Mouse (Mus musculus) intestine, embryonic 16.5 days (tissue): ENCODE measurements around the gene Ces2f. TPM values are rescaled to one million over a fixed set of nuclear protein-coding genes. Genes with fewer than 3 reads are reported as not detected.

ENCODE experiments used
- ATAC-seq: fragments of 200-750 bp; cut with Nextera tagmentation; 2 replicates; pipeline ENCODE4 v1.8.0; 2017; ENCODE audit warnings: moderate TSS enrichment, moderate library complexity
- H3K27ac ChIP-seq: fragments of 300-500 bp; sonication (generic); 2 replicates; pipeline ENCODE4 v1.5.1; 2014; ENCODE audit warnings: mild to moderate bottlenecking, low read length
- H3K27me3 ChIP-seq: fragments of 300-500 bp; sonication (generic); replicated peaks from 2 replicates; pipeline ENCODE4 v1.6.1; 2014; ENCODE audit warnings: low read length, control low read depth, mixed read lengths; ENCODE audit not compliant: control insufficient read depth, insufficient read depth
- H3K36me3 ChIP-seq: fragments of 300-500 bp; sonication (generic); 2 replicates; pipeline ENCODE4 v1.6.1; 2014; ENCODE audit warnings: low read length, control low read depth; ENCODE audit not compliant: control insufficient read depth, insufficient read depth
- H3K4me1 ChIP-seq: fragments of 300-500 bp; sonication (generic); 2 replicates; pipeline ENCODE4 v1.6.1; 2014; ENCODE audit warnings: low read length, control low read depth, mixed read lengths; ENCODE audit not compliant: control insufficient read depth, insufficient read depth
- H3K4me2 ChIP-seq: fragments of 300-500 bp; sonication (generic); 2 replicates; pipeline ENCODE4 v1.6.1; 2014; ENCODE audit warnings: low read depth, low read length, control low read depth
- H3K4me3 ChIP-seq: fragments of 300-500 bp; sonication (generic); 2 replicates; pipeline ENCODE4 v1.5.1; 2014; ENCODE audit warnings: mild to moderate bottlenecking, low read length
- H3K9ac ChIP-seq: fragments of 300-500 bp; sonication (generic); 2 replicates; pipeline ENCODE4 v1.6.1; 2014; ENCODE audit warnings: low read depth, low read length
- H3K9me3 ChIP-seq: fragments of 300-500 bp; sonication (generic); 2 replicates; pipeline ENCODE4 v1.6.1; 2016; ENCODE audit warnings: low read length, control low read depth; ENCODE audit not compliant: control insufficient read depth
- WGBS: fragments of 180-500 bp; shearing (Covaris S2); extraction: QIAGEN DNeasy Blood & Tissue Kit; methylation state at CpG from one replicate; pipeline ENCODE4 v1.1.7; 2014; 5-methylcytosine and 5-hydroxymethylcytosine counted together
- polyA plus RNA-seq: library from polyadenylated mRNA; unstranded; fragments of >200 nt; fragmentation: Nextera tagmentation; extraction: Ambion mirVana; gene quantifications from 2 replicates; pipeline ENCODE4 v1.2.1, GENCODE M21; 2015

Ces2f gene
- polyA plus RNA-seq, 1 experiment from 2014 or later: not detected

DNA sequence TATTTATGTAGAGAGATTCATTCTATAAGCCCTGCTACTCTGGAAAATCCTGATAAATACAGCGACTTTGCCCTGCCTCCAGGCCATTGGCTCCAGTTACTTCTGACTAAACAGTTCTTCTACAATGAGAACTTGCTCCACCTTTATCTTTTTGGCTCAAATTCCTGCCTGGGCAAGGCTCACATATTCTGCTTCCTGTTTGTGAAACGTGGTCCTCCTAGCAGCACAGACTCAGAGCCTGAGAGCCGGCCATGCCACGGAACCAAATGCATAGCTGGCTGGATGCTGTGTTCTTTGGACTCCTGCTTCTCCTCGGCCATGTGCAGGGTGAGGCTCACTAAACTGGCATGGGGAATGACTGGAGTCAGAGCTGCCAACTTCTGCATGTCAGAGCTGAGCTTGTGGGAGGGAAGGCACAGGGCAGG, 14.4 kb downstream of the Ces2f start, which contains the start of gene Ces2g:
Gene Ces2g (plus strand): TSS at position 182 of the 425 bp plus-strand sequence.
- Histone ChIP-seq H3K9me3 (no peaks in the 10 kb centered on the region), H3K4me2 (no peak within 1 kb of the TSS), H3K4me1 (no peaks in the 10 kb centered on the region), H3K4me3 (no peak within 1 kb of the TSS), H3K27me3 (no peaks in the 10 kb centered on the region), H3K9ac (no peak within 1 kb of the TSS), H3K27ac (no peak within 1 kb of the TSS), H3K36me3 (no peaks in the 10 kb centered on the region)
- no peak for ATAC-seq
- WGBS: 59% methylated on average over 5 of the region's 5 CpGs

DNA sequence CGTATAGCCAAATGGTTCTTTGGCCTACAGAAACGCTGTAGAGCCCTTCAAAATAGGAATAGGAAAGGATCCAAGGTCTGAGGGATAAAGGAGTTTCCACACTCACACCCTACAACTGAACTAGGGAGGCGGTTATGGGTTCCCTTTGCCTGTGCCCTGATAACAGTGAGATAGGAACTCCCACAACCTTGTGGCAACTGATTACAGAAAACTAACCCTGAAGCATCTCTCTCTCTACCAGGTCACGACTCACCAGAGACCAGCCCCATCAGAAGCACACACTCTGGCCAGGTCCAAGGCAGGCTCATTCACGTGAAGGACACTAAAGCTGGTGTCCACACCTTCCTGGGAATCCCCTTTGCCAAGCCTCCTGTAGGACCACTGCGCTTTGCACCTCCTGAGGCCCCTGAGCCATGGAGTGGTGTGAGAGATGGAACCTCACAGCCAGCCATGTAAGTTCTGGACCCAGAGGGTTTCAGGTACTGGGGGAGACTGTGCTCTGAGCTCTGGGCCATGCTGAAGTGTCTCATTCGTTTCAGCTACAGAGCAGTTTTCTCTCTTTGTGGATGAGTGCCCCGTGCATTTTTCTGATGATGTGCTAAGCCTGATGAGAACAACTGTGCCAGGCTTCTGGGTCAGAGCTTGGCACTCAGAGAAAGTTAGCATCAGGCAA, 15.2 kb downstream of the Ces2f start:
- peak; percentile 78 for ATAC-seq
- H3K9me3 ChIP-seq: no peaks in the 10 kb centered on the region
- no peaks in the 10 kb centered on the region for H3K27me3 ChIP-seq
- no peak overlapping the region for H3K4me2 ChIP-seq
- H3K9ac ChIP-seq: no peak overlapping the region
- H3K27ac ChIP-seq: no peak overlapping the region
- H3K36me3 ChIP-seq: no peaks in the 10 kb centered on the region
- no peak overlapping the region for H3K4me3 ChIP-seq
- H3K4me1 ChIP-seq: no peaks in the 10 kb centered on the region
- WGBS: 77% methylated on average over 8 of the region's 8 CpGs

DNA sequence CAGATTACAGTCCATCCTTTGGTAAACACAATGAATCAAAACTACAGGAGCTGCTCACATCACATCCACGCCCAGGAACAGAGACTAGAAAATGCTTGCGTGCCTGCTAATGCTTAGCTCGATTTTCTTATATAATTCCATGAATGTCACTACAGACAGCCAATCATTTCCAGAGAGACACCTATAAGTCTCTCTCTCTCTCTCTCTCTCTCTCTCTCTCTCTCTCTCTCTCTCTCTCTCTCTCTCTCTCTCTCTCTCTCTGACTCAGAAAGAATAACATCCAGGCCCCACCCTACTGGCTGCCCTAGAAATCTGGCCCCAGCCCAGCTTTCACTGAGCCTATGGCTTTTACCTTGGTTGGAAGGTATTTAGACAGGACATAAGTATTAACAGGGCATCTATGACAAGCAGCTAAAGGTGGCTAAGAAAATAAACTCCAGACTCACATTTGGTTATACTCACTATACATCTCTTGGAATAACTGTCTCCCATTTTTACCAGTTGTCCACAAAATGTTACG, 16.3 kb downstream of the Ces2f start:
- Histone ChIP-seq H3K36me3 (no peaks in the 10 kb centered on the region), H3K4me3 (no peak overlapping the region), H3K27me3 (no peaks in the 10 kb centered on the region), H3K4me2 (no peak overlapping the region), H3K9ac (no peak overlapping the region), H3K27ac (no peak overlapping the region), H3K4me1 (no peaks in the 10 kb centered on the region), H3K9me3 (no peaks in the 10 kb centered on the region)
- WGBS: 73% methylated on average over 4 of the region's 4 CpGs
- ATAC-seq: no peak

DNA sequence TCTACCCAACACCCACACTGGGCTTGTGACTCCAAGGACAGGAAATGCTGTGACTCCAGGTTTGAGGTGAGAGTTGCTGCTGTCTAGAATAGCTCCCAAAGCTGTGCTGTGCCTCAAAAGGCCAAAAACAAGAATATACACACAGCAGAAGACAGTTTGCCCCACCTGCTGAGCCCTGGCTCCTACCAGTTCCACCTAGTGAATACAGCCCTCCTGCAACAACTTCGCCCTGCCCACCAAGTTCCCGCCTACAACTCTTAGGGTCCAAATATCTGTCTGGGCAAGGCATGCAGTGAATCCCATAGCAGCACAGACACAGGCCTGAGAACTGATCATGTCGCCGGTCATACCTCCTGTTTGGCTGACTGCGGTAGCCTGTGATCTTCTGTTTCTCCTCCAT, 37.0 kb downstream of the Ces2f start:
- WGBS: 93% methylated on average over 5 of the region's 5 CpGs
- H3K4me3 ChIP-seq: no peak overlapping the region

DNA sequence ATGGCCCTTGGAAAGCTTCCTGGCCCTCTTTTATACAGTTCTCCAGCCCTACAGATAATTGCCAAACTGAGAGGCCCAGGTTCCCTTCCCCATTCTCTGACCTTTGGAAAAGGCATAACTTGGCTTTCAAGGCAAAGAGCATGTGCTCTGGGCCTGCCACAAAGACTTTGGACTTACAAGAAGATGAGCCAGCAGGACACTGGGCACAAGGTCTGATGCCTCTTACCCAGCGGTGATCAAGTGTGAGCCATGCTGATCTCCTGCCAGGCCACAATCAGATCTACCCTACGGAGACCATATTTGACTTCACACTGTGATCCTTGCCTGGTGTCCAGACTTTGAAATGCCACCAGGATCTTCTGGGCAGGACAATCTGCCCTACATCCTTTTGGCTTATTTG, 37.8 kb downstream of the Ces2f start:
- Histone ChIP-seq H3K27ac (no peak overlapping the region), H3K4me1 (no peaks in the 10 kb centered on the region), H3K9ac (no peak overlapping the region), H3K4me2 (no peak overlapping the region), H3K27me3 (no peaks in the 10 kb centered on the region), H3K9me3 (no peaks in the 10 kb centered on the region), H3K4me3 (no peak overlapping the region), H3K36me3 (no peaks in the 10 kb centered on the region)
- WGBS: 92% methylated on average over 2 of the region's 2 CpGs
- 0 out of 2 replicates have a peak, but pooled peaks have one; percentile 23 for ATAC-seq

More for the DNA sequence above, 37.0 kb downstream of the Ces2f start:
- no peaks in the 10 kb centered on the region for H3K4me1 ChIP-seq
- no peak for ATAC-seq
- no peaks in the 10 kb centered on the region for H3K36me3 ChIP-seq
- H3K9me3 ChIP-seq: no peaks in the 10 kb centered on the region
- no peak overlapping the region for H3K4me2 ChIP-seq
- no peak overlapping the region for H3K9ac ChIP-seq
- H3K27ac ChIP-seq: no peak overlapping the region
- H3K27me3 ChIP-seq: no peaks in the 10 kb centered on the region

DNA sequence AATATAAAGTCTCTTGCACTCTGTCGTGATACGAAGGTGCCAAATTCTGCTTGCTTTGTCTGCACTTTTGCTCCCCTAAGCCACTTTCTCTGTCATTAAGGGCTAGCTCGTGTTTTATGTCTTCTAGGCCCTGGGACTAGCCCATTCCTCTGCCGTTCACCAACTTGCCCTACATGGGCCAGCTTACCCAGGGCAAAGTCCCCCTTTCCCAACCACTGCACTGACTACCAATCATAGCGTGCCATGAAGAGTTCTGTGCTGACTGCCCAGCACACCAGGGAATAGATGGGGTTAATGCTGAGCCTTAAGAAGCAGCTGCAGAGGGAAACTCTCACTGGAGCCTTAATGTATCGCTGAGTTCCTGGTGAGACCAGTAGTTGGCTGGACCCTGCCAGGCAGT, 51.0 kb downstream of the Ces2f start:
- H3K9me3 ChIP-seq: no peaks in the 10 kb centered on the region
- H3K4me1 ChIP-seq: 0 out of 2 replicates have a peak, but pooled peaks cover 4% of the 10 kb centered on the region
- H3K4me2 ChIP-seq: no peak overlapping the region
- ATAC-seq: 0 out of 2 replicates have a peak, but pooled peaks have one; percentile 30
- H3K9ac ChIP-seq: no peak overlapping the region
- H3K27ac ChIP-seq: no peak overlapping the region
- no peaks in the 10 kb centered on the region for H3K27me3 ChIP-seq
- no peaks in the 10 kb centered on the region for H3K36me3 ChIP-seq
- WGBS: 76% methylated on average over 6 of the region's 6 CpGs
- H3K4me3 ChIP-seq: no peak overlapping the region

DNA sequence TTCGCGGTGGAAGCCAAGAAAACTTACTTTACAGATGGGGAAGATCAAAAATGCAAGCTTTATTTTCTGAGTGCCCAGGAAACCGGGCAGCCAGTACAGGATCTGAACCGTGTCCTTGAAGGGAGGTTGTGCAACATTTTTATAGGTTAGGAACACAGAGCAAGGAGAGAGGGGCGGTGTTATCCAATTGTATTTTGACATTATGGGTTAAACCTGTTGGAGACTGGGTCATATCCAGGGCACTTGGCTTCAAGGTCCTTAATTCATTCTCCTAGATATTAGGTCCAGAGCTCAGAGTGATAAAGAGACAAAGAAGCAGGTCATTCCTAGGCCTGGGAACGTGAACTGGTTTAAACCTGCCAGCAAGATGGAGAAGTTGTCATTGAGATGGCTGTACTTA, 52.0 kb downstream of the Ces2f start:
- Histone ChIP-seq H3K27ac (no peak overlapping the region), H3K4me3 (no peak overlapping the region), H3K9me3 (no peaks in the 10 kb centered on the region), H3K4me1 (0 out of 2 replicates have a peak, but pooled peaks cover 4% of the 10 kb centered on the region), H3K4me2 (no peak overlapping the region), H3K9ac (no peak overlapping the region), H3K36me3 (no peaks in the 10 kb centered on the region), H3K27me3 (no peaks in the 10 kb centered on the region)
- peak; percentile 75 for ATAC-seq
- 71% methylated on average over 6 of the region's 6 CpGs for WGBS

DNA sequence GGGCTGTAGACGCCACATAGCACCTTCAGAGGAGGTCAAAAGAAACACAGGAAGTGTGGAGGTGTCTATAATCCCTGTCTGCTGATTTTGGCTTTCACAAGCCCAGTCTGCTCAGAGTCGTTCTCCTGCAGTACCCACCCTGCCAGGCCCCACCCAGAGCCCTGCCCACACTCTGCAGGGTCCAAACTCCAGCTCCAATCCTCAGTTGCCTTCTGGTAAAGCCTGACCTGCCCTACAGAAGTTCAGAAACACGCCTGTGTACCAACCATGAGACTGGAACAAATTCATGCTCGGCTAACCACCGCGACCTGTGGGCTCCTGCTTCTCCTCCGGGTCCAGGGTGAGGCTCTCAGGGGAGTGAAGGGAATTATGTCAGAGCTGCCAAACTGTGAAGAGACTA, 53.4 kb downstream of the Ces2f start, which contains the start of gene Ces2h:
Gene Ces2h (plus strand): TSS at position 268 of the 400 bp plus-strand sequence.
- Histone ChIP-seq H3K27ac (peak within 1 kb of the TSS; percentile 57; the same call in 1 of the 2 replicates), H3K9ac (peak within 1 kb of the TSS; percentile 33; the same call in 1 of the 2 replicates), H3K4me2 (0 out of 2 replicates have a peak within 1 kb of the TSS, but pooled peaks have one; percentile 10), H3K4me1 (0 out of 2 replicates have a peak, but pooled peaks cover 4% of the 10 kb centered on the region), H3K9me3 (no peaks in the 10 kb centered on the region), H3K27me3 (no peaks in the 10 kb centered on the region), H3K36me3 (no peaks in the 10 kb centered on the region), H3K4me3 (no peak within 1 kb of the TSS)
- ATAC-seq: peak; percentile 95
- 69% methylated on average over 7 of the region's 7 CpGs for WGBS
